Mouse (Mus musculus) erythroblast, embryonic 14.5 days (primary cell): ENCODE results near the gene 1700024P04Rik.

Experiments used
- GATA1 ChIP-seq: IDR thresholded peaks from 2 replicates; pipeline ENCODE4 v1.6.1; 2012; ENCODE audit warnings: low read length, inconsistent platforms, mixed read lengths
- TAL1 ChIP-seq: IDR thresholded peaks from 3 replicates; pipeline ENCODE4 v1.6.1; 2012; ENCODE audit warnings: low read length, inconsistent platforms, mixed read lengths

- no peak for TF ChIP-seq TAL1
- no peak for TF ChIP-seq GATA1
Measured at GRCm38 (mm10) chr13:99012891-99013290, 28.5 kb upstream of the 1700024P04Rik start.
